Mouse (Mus musculus) left cerebral cortex, adult 6 months (tissue): ENCODE results near the gene Hmgn1. TPM values are rescaled to one million over a fixed set of nuclear protein-coding genes. Genes with fewer than 3 reads are reported as not detected.

ENCODE experiments used
- long read RNA-seq, 2 experiments: library from polyadenylated mRNA; unstranded; transcript quantifications; one replicate each; pipeline ENCODE4 v2.0.0; 2019 to 2020
- polyA plus RNA-seq: library from polyadenylated mRNA; unstranded; fragments of <200 nt; fragmentation: Nextera tagmentation; gene quantifications from 2 replicates; pipeline ENCODE4 v1.2.3, GENCODE M21; 2021

The Hmgn1 gene
- polyA plus RNA-seq = 64.6 and 66.1 TPM in 2 replicates
- long read RNA-seq, experiment 1, transcript Hmgn1-201 (6 exons, 2,174 nt) = major isoform, 204 of 231 reads
- long read RNA-seq, experiment 1, partial matches to known transcripts = 6 of 231 reads
- long read RNA-seq, experiment 1, other reads (novel, unspliced or antisense) = 17 of 231 reads
- long read RNA-seq, experiment 2, transcript Hmgn1-201 (6 exons, 2,174 nt) = major isoform, 112 of 143 reads
- long read RNA-seq, experiment 2, partial matches to known transcripts = 11 of 143 reads
- long read RNA-seq, experiment 2, other reads (novel, unspliced or antisense) = 19 of 143 reads

GRCm38 (mm10) chr16:96127657-96128344 is at the start of gene Hmgn1:
Gene Hmgn1, minus strand, starts transcription at chr16:96127729.

GRCm38 (mm10) chr16:96145110-96145800 is 17.7 kb upstream of the Hmgn1 start, which contains the start of gene Wrb:
Gene Wrb, plus strand, starts transcription at chr16:96145407.

GRCm38 (mm10) chr16:96082301-96083178 is 45.0 kb downstream of the Hmgn1 start, which contains the start of gene Brwd1:
Gene Brwd1, minus strand, starts transcription at chr16:96082526.

Other genes with a start within 250 kb of the Hmgn1 start
- gene Psmg1, start 136.8 kb downstream of the Hmgn1 start, polyA plus RNA-seq = 35.0 and 39.1 TPM in 2 replicates
- 67.0 and 73.0 TPM in 2 replicates for gene Brwd1, start 45.2 kb downstream of the Hmgn1 start, polyA plus RNA-seq
- gene Wrb, start 17.7 kb upstream of the Hmgn1 start, polyA plus RNA-seq = 98.6 and 129 TPM in 2 replicates
- 0.49 and 0.53 TPM in 2 replicates for gene Lca5l, start 64.5 kb upstream of the Hmgn1 start, polyA plus RNA-seq
- 0.78 and 1.1 TPM in 2 replicates for gene Sh3bgr, start 72.7 kb upstream of the Hmgn1 start, polyA plus RNA-seq
- gene B3galt5, start 108.1 kb upstream of the Hmgn1 start, polyA plus RNA-seq = 6.2 and 9.0 TPM in 2 replicates